Mouse (Mus musculus): ENCODE measurements at regions not wholly inside any gene's neighbourhood (a gene's known extent, or its start where the extent isn't known, plus 50 kb on each side); places are given as distances from the start of the nearest gene placed in this dataset.

DNA sequence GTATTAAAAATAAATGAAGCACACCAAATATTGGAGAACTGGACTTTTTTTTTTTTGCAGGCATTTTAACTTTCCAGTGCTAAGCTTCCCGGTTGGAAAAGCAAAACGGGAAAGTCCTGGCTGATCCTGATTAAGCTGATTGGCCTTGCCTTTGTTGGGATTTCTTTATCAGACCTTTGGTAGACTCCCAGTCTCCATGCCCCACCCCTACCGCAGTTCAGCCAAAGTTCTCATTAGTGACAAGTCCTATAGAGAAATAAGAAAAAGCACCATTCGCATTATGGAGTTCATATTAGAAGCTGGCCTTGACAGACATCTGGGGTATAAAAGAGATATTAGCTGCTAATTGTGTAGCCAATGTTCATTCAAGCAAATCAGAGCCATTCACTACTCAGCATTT, 297.7 kb upstream of the Tbl1xr1 start:
- in situ Hi-C loops (cut with MboI; ENCODE audit: low pct_ligation_motif_present, low pct_unique_long_range_greater_than_20kb, low sequenced_read_pairs), result no loop called here
- no peak overlapping the region for H3K4me3 ChIP-seq (replicated peaks in 1 of 3; ENCODE audit: low read depth in 2 of 3, low read length in 2 of 3, poor library complexity in 1 of 3)
- no peaks in the 10 kb centered on the region for H3K9me3 ChIP-seq (replicated peaks; ENCODE audit: low read length)
- no peaks in the 10 kb centered on the region for H3K36me3 ChIP-seq (replicated peaks in 1 of 2; ENCODE audit: control insufficient read depth in 1 of 2, insufficient read depth in 1 of 2, low read length in 1 of 2)
- H3K9ac ChIP-seq (ENCODE audit: insufficient read depth, low read depth), result no peak overlapping the region
- H3K27me3 ChIP-seq (replicated peaks), result no peaks in the 10 kb centered on the region
- no peak for DNase-seq (ENCODE audit: extremely low read depth)
- H3K27ac ChIP-seq (ENCODE audit: insufficient read depth, low read depth), result no peak overlapping the region
- TF ChIP-seq RCOR1 (conservative IDR thresholded peaks at IDR 0.05; ENCODE audit: low read depth, low read length) (no peak), MYC (IDR thresholded peaks at IDR 0.05; ENCODE audit: low read depth, low read length) (no peak), EP300 (IDR thresholded peaks at IDR 0.05; ENCODE audit: low read length) (no peak), USF2 (conservative IDR thresholded peaks at IDR 0.05; ENCODE audit: low read depth, low read length) (no peak), ZMIZ1 (IDR thresholded peaks at IDR 0.05; ENCODE audit: low read depth, low read length) (no peak), TCF12 (IDR thresholded peaks at IDR 0.05; ENCODE audit: low read depth, low read length) (no peak), SIN3A (IDR thresholded peaks at IDR 0.05; ENCODE audit: low read length) (no peak)
- no peaks in the 10 kb centered on the region for H3K79me2 ChIP-seq (replicated peaks; ENCODE audit: control insufficient read depth, extremely low read depth, insufficient read depth, poor library complexity, severe bottlenecking)
- dilution Hi-C loops (cut with MboI; ENCODE audit: extremely low pct_ligation_motif_present, extremely low pct_unique_long_range_greater_than_20kb, low sequenced_read_pairs), result no loop called here
- no peaks in the 10 kb centered on the region for H3K4me1 ChIP-seq (ENCODE audit: control insufficient read depth in 1 of 2, insufficient read depth in 2 of 2)
- H3K4me2 ChIP-seq (ENCODE audit: insufficient read depth, low read depth, poor library complexity, severe bottlenecking), result no peak overlapping the region

GRCm38 (mm10) chr3:21791983-21792631, 284.3 kb upstream of the Tbl1xr1 start:
- H3K27ac ChIP-seq (ENCODE audit: insufficient read depth, low read depth), result no peak overlapping the region
- H3K4me1 ChIP-seq (ENCODE audit: control insufficient read depth in 1 of 2, insufficient read depth in 2 of 2), result no peaks in the 10 kb centered on the region
- no peaks in the 10 kb centered on the region for H3K36me3 ChIP-seq (replicated peaks in 1 of 2; ENCODE audit: control insufficient read depth in 1 of 2, insufficient read depth in 1 of 2, low read length in 1 of 2)
- no peaks in the 10 kb centered on the region for H3K79me2 ChIP-seq (replicated peaks; ENCODE audit: control insufficient read depth, extremely low read depth, insufficient read depth, poor library complexity, severe bottlenecking)
- no peak for TF ChIP-seq IRF4 (IDR thresholded peaks at IDR 0.05; ENCODE audit: low read depth, low read length)
- TF ChIP-seq MYC (IDR thresholded peaks at IDR 0.05; ENCODE audit: low read depth, low read length), result no peak
- TF ChIP-seq RCOR1 (conservative IDR thresholded peaks at IDR 0.05; ENCODE audit: low read depth, low read length), result no peak
- TF ChIP-seq TCF12 (IDR thresholded peaks at IDR 0.05; ENCODE audit: low read depth, low read length), result no peak
- TF ChIP-seq E2F4 (IDR thresholded peaks at IDR 0.05; ENCODE audit: insufficient replicate concordance, low read depth, low read length), result no peak
- TF ChIP-seq HCFC1 (IDR thresholded peaks at IDR 0.05; ENCODE audit: low read depth, low read length), result no peak
- no peak for TF ChIP-seq RAD21 (IDR thresholded peaks at IDR 0.05; ENCODE audit: low read depth, low read length)
- no peak for TF ChIP-seq MXI1 (IDR thresholded peaks at IDR 0.05; ENCODE audit: low read depth, low read length)
- TF ChIP-seq GABPA (IDR thresholded peaks at IDR 0.05; ENCODE audit: insufficient replicate concordance, low read depth, low read length), result no peak
- no peak for TF ChIP-seq PAX5 (IDR thresholded peaks at IDR 0.05; ENCODE audit: low read length)
- no peak for TF ChIP-seq CHD2 (IDR thresholded peaks at IDR 0.05; ENCODE audit: low read length)
- no peak for TF ChIP-seq BHLHE40 (IDR thresholded peaks at IDR 0.05; ENCODE audit: low read depth, low read length)
- no peak for TF ChIP-seq ZKSCAN1 (IDR thresholded peaks at IDR 0.05; ENCODE audit: borderline replicate concordance, low read depth, low read length)
- no peak for TF ChIP-seq MAZ (IDR thresholded peaks at IDR 0.05; ENCODE audit: low read depth, low read length)
- TF ChIP-seq SMC3 (IDR thresholded peaks at IDR 0.05; ENCODE audit: low read depth, low read length), result no peak
- TF ChIP-seq ETS1 (conservative IDR thresholded peaks at IDR 0.05; ENCODE audit: low read depth, low read length), result no peak
- TF ChIP-seq KAT2A (IDR thresholded peaks at IDR 0.05; ENCODE audit: insufficient replicate concordance, low read length), result no peak
- no peak for DNase-seq (ENCODE audit: extremely low read depth)
- H3K4me3 ChIP-seq (replicated peaks in 1 of 3; ENCODE audit: low read depth in 2 of 3, low read length in 2 of 3, poor library complexity in 1 of 3), result no peak overlapping the region
- H3K4me2 ChIP-seq (ENCODE audit: insufficient read depth, low read depth, poor library complexity, severe bottlenecking), result no peak overlapping the region
- in situ Hi-C loops (cut with MboI; ENCODE audit: low pct_ligation_motif_present, low pct_unique_long_range_greater_than_20kb, low sequenced_read_pairs) (no loop called here), dilution Hi-C loops (cut with MboI; ENCODE audit: extremely low pct_ligation_motif_present, extremely low pct_unique_long_range_greater_than_20kb, low sequenced_read_pairs) (no loop called here)
- no peaks in the 10 kb centered on the region for H3K27me3 ChIP-seq (replicated peaks)
- H3K9me3 ChIP-seq (replicated peaks; ENCODE audit: low read length), result no peaks in the 10 kb centered on the region
- H3K9ac ChIP-seq (ENCODE audit: insufficient read depth, low read depth), result no peak overlapping the region

All from CH12.LX (cell line).